Mouse (Mus musculus) 416B (cell line): Measurements from ENCODE around the gene Hoxa9.

Experiments
- DNase-seq: peaks from one replicate; pipeline ENCODE4 v3.0.0; 2011; ENCODE audit warnings: low read depth

Hoxa9 gene

DNA sequence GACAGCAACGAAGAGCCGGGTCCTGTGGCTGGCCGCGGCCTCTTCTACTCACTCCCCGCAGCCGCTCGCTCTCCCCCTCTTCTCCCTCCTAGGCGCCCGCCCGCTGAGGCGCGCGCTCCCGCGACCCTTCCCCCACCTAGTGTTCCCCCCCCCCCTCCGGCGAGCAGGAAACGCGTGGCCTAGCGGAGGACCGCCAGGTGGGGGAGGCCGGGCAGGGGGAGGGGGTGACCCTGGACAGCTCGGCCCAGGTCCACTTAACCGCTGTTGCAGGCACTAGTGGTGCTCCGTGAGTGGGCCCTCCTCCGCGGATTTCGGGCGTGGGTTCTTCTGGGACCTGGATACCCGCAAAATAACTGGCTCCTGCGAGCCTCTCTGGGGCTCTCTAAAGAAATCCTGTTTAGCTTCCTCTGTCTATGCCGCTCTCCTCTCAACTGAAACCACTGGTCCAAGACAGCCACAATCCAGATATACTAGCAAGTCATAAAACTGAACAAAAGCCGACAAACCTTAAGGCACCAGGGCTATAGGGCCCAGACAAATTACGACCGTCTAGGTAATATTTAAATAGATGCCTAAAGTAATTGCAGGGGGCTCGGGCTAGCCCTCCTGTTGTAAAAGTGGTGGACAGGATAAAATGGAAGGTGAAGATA lies at the start of gene Hoxa9:
Hoxa9 (minus strand) TSS at position 574 of the 650 bp plus-strand sequence.
- no peak for DNase-seq

DNA sequence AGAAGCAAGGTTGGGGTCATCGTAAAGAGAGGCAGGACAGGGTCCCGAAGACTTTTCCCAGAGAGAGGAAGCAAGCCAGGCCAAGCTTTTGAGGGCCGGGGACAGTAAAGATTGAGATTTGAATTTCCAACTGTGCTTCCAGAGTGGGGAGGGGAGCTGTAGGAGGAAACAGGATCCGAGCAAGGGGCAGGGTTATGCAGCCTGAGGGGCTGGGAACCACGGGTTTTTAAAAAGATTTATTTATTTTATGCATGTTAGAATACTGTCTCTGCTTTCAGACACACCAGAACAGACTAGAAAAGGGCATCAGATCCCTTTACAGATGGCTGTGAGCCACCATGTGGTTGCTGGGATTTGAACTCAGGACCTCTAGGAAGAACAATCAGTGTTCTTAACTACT lies 46.0 kb upstream of the Hoxa9 start:
- no peak for DNase-seq

DNA sequence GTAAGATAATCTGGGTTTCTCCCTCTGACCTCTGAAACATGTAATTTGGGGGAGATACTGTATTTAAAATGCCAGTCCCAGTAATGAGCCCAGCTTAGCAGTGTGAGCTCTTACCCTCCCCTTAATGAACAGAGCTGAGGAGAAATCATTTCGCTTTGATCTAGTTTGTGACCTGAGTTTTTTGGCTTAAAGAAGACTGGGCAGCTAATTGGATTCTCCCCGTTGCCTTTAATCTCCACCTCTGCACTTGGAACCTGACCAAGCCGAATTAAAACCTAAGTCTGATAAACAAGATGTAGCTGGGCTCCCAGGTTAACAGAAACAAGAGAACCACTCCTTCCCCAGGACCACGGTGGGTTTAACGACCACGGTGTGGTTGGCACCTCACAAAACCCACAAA lies 45.5 kb upstream of the Hoxa9 start:
- DNase-seq: no peak

DNA sequence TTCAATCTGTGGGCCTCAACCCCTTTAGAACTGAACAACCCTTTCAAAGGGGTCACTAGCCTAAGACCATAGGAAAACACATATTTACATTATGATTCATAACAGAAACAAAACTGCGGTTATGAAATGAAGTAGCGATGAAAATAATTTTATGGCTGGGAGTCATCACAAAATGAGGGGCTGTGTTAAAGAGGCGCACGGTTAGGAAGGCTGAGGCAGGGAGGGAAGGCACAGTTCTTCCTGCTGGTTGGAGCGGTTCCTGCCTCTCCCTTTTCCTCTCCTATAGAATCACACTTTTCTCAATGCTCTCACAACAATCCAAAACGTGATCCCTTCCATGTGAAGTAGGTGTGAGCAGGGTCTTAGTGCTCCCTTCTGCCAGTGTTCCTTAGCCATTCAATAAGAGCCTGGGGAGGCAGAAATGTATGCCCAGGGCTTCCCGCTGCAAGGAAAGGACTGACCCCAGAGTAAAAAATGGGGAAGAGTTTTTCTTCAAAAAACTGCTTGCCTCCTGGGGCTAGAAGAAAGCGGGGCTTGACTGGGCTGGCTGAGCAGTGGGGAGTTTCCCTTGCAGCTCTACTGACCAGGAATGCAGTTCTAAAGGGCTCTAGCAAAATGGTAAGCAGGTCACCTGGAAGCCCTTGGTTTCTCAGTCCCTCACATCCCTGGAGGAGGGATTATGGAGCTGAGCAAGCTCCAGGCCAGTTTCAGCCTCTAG lies 44.8 kb upstream of the Hoxa9 start:
- DNase-seq: no peak

DNA sequence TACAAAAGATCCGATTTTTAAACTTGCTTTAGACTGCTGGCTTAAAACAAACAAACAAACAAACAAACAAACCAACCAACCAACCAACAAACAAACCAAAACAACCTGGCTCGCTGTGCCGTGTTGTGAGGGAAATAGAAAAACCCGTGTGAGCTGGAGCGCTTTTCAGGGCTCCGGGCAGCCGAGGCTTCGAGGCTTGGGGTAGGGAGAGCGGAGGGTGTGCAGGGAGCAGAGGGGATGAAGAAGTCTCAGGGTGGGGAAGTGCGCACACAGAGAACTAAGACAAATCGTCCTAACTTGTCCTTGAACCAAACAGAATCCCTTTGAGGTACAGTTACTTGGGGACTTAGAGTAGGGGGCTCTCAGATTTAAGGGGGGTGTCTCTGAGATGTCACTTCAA lies 43.7 kb upstream of the Hoxa9 start:
- no peak for DNase-seq

DNA sequence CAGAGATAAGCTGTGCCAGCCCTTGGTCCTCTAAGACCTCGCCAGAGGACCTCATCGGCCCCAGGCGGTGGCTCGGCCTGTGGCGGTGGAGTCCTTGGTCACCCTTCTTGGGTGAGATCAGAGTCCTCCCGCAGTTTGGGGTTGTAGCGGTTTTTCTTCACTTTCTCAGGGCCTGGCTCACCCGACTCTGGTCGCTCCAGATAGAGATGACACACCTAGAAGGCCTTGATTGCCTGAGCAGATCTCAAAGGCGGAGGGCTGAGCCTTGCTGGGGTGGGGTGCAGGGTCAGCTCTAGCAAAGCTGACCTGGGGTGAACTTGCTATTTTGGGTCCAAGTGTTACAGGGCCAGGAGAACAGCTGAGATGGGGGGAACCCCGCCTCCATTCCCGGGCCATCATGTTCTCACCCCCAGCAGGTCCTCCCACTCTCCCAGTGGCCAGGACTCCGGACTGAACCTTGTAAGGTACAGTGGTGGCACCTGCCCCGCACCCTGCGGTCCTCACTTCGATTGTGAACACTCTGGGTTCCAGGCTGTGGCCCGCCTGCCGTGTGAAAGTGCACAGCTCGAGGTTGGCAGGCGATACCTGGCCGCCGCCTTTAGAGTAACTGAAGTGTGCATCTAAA lies 42.9 kb upstream of the Hoxa9 start:
- DNase-seq: no peak

DNA sequence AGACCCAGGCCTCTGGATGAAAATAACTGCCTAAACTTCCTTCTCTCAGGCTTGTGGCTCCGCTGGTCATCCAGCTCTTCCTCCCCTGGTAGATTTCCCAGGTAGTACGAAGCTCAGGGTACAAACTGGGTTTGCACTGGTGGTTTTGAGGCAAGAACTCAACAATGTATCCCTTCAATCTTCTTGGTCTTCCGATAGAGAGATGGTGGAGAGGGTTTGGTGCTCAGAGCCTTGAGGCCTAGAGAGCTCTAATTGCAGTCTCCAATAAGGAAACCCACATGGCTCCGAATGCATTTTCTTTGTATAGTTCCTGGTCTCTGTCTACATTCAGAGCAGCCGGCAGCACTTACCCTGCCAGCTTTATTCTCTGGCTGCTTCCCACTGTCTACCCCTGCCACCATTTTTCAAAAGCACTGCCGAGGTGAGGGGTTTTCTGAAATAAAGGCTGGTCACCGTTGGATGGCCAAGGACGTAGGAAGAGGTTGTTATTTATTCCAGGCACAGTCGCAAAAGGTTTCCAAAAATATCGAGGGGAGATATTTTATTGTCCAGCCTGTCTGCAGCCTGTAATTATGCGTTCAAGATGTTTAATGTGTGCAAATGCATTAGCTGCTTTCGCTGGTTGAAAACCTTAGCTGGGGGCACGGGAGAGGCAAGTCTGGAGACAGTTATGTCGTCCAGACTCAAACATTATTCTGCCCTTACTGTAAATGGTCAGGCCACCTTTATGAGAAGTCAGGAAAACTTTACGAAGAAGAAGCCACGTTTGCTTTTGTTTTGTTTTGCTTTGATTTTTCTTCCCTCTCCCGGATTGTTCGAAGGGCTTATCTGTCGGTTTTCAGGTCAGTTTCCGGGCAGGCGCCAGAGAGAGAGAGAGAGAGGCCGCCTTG lies 42.1 kb upstream of the Hoxa9 start:
- DNase-seq: no peak

DNA sequence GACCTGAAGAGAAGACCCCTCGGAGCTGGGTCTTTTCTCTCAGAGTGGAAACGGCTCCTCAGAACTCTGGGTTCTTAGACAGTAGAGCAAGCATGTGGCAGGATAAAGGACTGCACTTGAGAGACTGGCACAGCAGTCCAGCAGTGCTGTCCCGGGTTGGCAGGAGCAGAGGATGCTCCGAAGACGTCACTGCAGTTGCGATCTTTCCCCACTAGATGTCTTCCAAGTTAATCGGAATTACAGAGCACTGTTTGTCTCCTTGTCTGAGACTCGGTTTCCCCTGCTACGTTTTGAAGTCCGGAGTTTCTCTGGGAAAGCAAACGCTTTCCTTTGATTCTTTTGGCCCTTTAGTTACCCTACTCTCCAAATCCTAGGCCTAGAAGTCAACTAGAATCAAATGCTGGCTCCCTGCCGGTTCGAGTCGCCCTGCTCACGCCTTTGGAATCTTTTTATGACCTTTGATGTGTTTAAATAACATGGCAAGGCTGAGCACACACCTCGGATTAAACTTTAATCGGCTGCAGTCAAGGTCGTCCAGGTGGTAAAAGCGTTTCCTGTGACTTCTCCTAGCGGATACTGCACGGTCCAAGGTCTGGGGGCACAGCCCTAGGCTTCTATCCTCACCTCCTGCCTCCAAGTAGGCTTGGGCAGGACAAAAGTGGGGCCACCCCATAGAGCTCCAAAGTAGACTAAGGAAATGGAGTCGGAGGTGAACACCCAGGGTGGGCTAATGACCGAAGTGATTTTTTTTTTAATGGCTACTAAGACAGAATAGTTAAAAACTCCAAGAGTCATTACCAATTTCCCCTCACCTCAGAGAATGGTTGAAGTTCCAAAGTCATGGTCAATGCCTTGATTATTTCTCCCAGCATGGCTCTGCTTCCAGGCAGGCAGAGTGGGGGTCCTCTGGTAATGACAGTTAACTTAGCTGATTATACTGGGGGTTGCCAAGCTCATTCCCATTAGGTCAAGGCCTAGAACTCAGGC lies 39.9 kb upstream of the Hoxa9 start:
- DNase-seq: peak; percentile 42

DNA sequence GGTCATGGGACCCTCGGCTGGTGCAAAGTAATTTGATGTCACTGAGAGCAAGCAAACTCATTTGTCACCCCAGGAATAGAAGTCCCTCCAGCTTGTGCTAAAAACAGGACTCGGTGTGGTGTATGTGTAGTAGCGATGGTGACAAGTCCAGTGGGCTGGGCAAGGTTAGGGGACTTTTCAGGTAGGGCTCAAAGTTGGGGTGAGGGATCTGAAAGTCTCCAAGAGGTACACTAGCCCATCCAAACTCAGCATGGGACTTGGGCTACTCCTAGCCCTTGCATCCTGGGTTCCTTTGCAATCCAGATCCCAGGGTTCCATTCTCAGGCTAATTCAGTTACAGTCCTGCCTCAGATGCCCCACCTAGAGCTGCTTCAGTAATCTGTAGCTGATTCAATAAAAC lies 37.9 kb upstream of the Hoxa9 start:
- DNase-seq: no peak

DNA sequence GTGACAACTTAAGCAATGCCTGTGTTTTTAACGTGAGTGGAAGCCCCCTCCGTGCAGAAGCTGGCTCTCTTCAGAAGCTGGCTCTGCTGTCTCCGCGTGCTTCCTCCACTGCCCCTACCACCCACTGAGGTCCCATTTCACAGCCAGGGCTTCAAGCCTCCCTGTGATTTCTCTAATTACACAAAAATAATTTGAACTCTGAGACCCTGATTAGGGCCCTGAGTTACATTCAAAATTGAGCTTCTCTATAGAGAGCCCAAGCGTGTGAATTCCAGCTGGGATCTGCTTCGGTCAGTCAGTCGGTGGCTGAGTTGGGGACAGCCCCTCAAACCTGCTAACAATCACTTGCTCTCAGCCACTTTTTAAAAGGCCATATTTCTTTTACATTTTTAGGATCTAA lies 37.5 kb upstream of the Hoxa9 start:
- DNase-seq: no peak

DNA sequence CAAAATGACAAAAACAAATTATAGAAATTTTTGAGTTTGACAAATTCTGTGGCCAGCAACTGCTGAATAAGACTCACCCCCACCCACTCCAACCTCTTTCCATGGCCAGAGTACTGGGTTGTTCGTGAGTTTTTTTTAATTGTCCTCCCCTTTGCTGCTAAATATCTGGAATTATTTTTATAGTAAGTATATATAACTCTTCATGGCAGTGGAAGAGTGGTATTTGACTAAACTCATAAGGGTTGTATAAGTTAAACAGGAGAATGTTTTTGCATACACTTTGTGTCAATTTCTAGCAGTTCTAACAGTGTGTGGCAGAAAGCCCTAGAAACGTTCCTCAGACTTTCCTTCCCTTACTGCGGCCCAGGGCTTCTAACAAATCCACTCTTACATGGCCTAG lies 36.8 kb upstream of the Hoxa9 start:
- no peak for DNase-seq

DNA sequence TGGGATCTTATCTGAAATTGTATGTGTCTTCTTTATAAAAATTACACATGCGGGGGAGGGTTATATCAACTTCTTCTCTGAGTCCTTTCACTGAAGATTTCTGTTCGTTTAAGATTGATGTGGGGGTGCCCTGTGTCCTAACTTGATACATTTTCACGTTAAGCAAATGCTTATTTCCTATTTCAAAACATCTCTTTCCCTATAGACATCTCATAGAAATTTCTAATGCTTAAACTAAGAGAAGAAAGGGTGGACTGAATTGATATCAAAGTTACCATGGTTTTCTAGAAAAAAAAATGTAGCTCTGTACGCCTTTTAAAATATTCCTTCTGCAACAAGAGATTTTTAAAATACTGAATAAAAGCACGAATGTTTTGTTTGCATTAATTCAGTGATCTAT lies 36.3 kb upstream of the Hoxa9 start:
- no peak for DNase-seq

DNA sequence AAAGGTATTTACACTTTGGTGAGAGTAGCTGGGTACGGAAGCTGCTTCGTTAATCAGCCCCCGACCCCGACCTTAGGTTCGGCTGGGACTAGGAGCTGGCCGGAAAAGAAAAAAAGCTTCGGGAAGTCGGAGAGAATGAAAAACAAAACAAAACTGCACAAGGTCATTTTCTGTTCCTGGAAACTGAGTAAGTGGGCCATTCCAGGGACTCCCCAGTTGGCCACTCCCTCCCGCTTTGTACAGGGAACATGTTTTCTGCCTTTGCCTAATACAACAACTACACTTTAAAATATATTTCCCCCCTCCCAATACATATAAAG lies 35.7 kb upstream of the Hoxa9 start:
- no peak for DNase-seq

DNA sequence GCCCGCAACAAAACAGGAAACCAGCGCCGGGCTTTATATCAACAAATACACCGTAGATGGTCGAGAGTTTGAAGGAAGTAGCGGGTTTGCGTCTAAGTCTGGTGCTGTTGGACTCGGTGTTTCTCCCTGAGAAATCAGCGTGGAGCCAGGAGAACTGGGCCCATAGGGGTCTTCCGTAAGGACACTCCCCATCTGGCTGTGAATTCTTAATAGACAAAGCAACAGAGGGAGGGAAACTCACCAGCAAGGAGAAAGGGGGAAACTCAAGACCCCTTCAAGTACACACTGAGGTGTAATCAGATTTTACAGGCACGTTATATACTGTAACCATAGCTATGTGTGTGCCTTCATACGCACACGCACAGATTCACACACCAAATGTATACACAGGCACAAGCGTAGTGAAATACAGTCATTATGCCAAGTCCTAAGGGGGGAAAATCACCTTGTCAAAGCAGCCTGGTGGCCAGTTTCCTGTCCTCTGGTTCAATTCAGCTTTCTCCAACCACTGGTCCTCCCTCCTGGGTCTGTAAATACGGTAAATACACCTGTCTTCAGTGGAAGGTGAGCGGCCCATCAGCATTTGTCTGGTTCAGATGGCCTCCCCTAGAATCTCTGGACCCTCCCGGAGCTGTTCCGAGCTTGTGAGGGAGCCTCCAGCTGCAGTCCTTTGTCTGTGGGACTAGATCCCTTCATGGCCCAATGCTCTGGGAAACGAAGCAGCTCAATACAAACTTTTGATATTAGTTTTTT lies 35.2 kb upstream of the Hoxa9 start:
- no peak for DNase-seq

DNA sequence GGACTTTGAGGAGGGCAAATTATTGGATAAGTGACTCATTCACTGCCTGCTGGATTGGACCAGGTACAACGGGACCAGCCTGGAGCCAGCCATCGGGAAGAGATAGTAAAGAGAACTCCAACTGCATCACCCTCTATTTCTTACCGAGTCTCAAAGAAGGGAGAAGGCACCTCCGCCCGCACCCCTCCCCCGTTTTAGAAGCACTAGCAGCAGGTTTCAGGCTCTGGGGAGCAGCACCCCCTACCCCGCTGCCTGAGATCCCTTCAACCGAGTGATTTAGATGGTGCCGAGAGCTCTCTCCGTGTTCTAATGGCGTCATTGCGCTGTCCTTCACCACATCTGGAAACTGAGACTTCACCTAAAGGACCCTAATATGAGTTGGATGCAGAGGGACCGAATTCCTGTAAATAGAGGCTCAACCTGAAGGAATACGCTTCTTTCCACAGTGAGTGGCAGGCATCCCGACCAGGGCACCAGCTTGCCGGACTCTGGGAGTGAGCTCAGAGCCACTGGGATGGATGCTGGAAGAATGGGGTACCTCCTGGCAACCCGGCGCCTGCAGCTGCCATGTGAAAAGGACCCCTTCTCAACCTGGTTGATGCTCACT lies 34.5 kb upstream of the Hoxa9 start:
- no peak for DNase-seq

DNA sequence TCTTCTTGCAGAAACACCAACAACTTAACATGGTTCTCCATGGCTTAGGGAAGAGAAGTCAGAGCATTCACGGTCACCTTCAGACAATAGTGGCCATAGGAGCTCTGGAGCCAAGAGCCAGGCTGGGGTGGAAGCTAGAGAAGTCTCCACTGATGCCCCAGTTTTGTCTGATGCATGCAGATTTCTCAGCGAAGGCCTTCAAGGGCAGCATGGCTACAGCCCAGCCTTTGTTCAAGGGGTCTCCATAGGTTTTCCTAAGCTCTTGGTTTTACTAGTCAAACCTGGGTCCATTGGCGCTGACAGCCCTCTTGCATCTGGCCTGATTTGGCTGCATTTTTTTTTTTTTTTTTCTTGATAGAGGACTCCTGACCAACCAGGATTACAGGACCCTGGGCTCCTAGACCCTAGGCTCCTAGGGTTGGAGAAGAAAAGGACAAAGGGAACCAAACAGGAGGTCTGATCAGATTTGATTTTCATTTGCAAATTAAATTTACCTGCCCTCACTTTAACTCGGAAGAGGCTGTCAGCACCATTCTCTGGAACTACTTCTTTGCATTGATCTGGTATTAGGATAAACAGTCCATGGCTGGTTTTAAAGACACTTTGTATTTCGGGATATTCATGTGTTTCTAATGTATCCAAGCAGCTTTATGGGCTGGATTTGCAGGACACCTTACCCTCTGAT lies 33.4 kb upstream of the Hoxa9 start:
- DNase-seq: no peak

DNA sequence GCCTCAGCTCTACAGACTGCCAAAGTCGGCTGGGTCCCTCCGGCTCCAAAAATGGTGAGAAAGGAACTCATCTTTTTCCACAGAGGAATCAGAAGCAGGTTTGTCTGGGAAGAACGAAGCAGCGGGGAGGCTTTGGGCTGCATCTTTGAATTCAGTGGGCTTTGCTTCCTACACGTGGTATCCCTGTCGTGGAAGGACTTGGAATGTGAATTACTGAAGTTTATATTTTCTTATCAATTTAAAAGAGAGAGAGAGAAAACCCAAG lies 32.4 kb upstream of the Hoxa9 start:
- no peak for DNase-seq

DNA sequence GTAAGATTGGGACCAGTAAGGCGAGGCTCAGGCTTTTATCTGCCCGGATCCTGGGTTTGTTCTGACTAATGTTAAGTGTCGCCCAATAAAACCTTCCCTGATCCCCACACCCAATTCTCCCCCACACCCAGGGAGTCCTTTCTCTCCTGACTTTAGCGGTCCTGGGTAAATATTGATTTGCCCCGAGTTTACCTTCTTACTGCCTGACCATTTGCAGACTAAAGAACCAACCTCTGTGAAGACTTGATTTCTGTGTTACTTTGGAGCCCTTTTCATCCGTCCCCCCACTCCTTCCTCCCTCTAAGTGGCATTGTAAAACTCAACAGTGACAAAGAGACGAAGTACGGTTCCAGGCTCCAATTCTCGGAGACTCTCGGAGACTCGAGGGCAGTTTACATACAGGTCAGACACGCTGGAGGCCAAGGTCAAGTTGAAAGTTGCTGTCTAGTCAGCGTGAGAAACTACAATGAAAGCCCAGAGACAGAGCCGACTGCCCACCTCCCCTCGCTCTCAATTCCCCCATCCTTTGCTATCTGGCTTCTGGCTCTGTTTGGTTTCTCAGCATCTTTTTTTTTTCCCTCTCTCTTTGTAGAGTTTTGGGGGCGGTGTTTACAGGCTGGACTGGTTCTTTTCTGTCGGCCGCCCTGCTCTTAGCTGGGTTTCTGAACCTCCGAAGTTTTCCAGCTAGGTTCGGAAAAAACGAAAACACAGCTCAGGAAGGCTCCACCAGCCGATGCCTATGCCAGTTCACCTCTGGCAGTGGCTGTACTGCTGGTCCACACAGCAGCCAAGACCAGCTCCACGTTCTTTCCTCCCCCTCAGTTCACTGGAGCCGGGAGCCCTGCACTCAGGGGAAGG lies 31.8 kb upstream of the Hoxa9 start:
- DNase-seq: no peak
